Mouse (Mus musculus): ENCODE measurements around the gene Mccc1.

The Mccc1 gene

GRCm38 (mm10) chr3:35918229-35918628, 82.2 kb downstream of the Mccc1 start:
- DNase-seq (ENCODE audit: low spot score in 2 of 2), result no peak
